Mouse (Mus musculus) limb, embryonic 14.5 days (tissue): ENCODE results near the gene Gramd2. TPM values are rescaled to one million over a fixed set of nuclear protein-coding genes. Genes with fewer than 3 reads are reported as not detected.

Experiments used
- ATAC-seq: fragments of 200-750 bp; cut with Nextera tagmentation; 2 replicates; pipeline ENCODE4 v1.8.0; 2017; ENCODE audit warnings: low read depth, moderate number of reproducible peaks, moderate TSS enrichment; ENCODE audit not compliant: low FRiP score
- DNase-seq: peaks from one replicate; pipeline ENCODE4 v3.0.0-alpha.2; 2015; ENCODE audit warnings: low spot score
- H3K27ac ChIP-seq: fragments of 300-500 bp; sonication (generic); replicated peaks from 2 replicates; pipeline ENCODE4 v1.5.1; 2014; ENCODE audit warnings: low read depth, mild to moderate bottlenecking, low read length, moderate library complexity, mixed read lengths
- H3K27me3 ChIP-seq: fragments of 300-500 bp; sonication (generic); 2 replicates; pipeline ENCODE4 v1.6.1; 2014; ENCODE audit warnings: low read length, mixed read lengths; ENCODE audit not compliant: control insufficient read depth, insufficient read depth
- H3K36me3 ChIP-seq: fragments of 300-500 bp; sonication (generic); 2 replicates; pipeline ENCODE4 v1.6.1; 2014; ENCODE audit warnings: mild to moderate bottlenecking, low read length, moderate library complexity, mixed read lengths; ENCODE audit not compliant: control insufficient read depth, insufficient read depth
- H3K4me1 ChIP-seq: fragments of 300-500 bp; sonication (generic); 2 replicates; pipeline ENCODE4 v1.6.1; 2014; ENCODE audit warnings: antibody characterized with exemption, low read length, mixed read lengths; ENCODE audit not compliant: control insufficient read depth, insufficient read depth
- H3K4me2 ChIP-seq: fragments of 300-500 bp; sonication (generic); replicated peaks from 2 replicates; pipeline ENCODE4 v1.6.1; 2014; ENCODE audit warnings: low read depth, mild to moderate bottlenecking, low read length, moderate library complexity; ENCODE audit not compliant: severe bottlenecking
- H3K4me3 ChIP-seq: fragments of 300-500 bp; sonication (generic); replicated peaks from 2 replicates; pipeline ENCODE4 v1.5.1; 2014; ENCODE audit warnings: low read length
- H3K9ac ChIP-seq: fragments of 300-500 bp; sonication (generic); 2 replicates; pipeline ENCODE4 v1.6.1; 2014; ENCODE audit warnings: mild to moderate bottlenecking, low read depth, low read length, moderate library complexity; ENCODE audit not compliant: severe bottlenecking
- H3K9me3 ChIP-seq: fragments of 300-500 bp; sonication (generic); 2 replicates; pipeline ENCODE4 v1.6.1; 2016; ENCODE audit warnings: low read length; ENCODE audit not compliant: control insufficient read depth
- POLR2A ChIP-seq: fragments of 200-500 bp; IDR thresholded peaks from 2 replicates; pipeline ENCODE4 v1.8.0; 2012; ENCODE audit warnings: inconsistent platforms, mild to moderate bottlenecking, moderate library complexity, borderline replicate concordance; ENCODE audit not compliant: insufficient read depth, insufficient read length; ENCODE audit errors: extremely low read depth
- WGBS: fragments of 180-500 bp; shearing (Covaris S2); extraction: QIAGEN DNeasy Blood & Tissue Kit; methylation state at CpG from one replicate; pipeline ENCODE4 v1.1.7; 2014; 5-methylcytosine and 5-hydroxymethylcytosine counted together
- polyA plus RNA-seq, 2 experiments: library from polyadenylated mRNA; depleted of rRNA in 1 of 2; stranded (reverse) in 1 of 2; unstranded in 1 of 2; fragments of >200 nt; fragmentation: Nextera tagmentation in 1 of 2; extraction: Ambion mirVana in 1 of 2; gene quantifications; 2 replicates each; pipeline versions ENCODE4 v1.2.1 to v1.2.3; 2012 to 2014

Gene Gramd2
- polyA plus RNA-seq, 2 experiments: 3.1 to 10.5 TPM

DNA sequence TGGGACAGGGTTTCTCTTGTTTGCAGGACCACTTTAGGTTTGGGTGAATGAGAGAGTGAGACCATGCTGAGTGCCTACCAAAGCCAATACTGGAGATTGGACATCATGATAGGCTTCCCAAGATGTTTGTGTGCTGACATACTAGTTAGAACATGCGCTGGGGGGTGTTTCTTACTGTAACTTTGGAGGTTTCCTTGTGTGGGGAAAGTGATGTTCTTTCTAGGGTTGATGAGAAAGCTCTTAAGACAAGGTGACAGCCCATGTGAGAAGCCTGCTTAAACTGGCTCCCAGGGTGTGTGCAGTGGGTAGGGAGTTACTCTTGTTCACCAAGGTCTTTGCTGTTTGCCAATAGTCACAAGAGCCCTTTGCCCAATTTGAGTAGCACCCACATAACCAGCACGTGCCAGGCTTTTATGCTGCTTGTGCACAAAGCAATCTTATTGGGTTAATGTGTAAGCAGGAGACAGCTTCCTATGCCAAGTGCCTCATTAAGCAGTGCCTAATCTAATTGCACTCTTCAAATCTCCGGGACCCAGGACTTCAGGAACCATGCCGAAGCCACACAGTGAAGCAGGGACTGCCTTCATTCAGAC is 15.2 kb upstream of the Gramd2 start:
- H3K36me3 ChIP-seq: peaks cover 90% of the 10 kb centered on the region
- no peak for TF ChIP-seq POLR2A
- peaks cover 19% of the 10 kb centered on the region for H3K4me1 ChIP-seq
- H3K27ac ChIP-seq: no peak overlapping the region
- no peak for DNase-seq
- 85% methylated on average over 4 of the region's 4 CpGs for WGBS
- no peaks in the 10 kb centered on the region for H3K27me3 ChIP-seq
- no peak overlapping the region for H3K9ac ChIP-seq
- no peak overlapping the region for H3K4me2 ChIP-seq
- no peak for ATAC-seq
- no peak overlapping the region for H3K4me3 ChIP-seq
- no peaks in the 10 kb centered on the region for H3K9me3 ChIP-seq

DNA sequence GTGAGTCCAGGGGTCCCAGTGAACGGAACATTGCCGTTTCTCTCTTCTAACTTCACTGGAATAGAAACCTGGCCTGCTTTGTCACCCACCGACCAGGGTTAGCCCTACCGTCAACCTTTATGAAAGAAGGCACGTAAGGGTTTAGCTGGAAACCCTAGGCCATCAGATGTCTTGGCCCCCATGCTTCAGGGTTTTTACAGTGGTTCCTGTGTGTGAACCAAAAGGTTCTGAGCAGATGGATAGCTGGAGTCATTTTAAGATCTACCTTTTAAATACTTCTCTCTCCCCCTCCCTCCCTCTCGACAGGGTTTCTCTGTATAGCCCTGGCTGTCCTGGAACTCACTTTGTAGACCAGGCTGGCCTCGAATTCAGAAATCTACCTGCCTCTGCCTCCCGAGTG is 13.9 kb upstream of the Gramd2 start:
- Histone ChIP-seq H3K4me2 (no peak overlapping the region), H3K27ac (no peak overlapping the region), H3K9ac (no peak overlapping the region), H3K36me3 (peaks cover 95% of the 10 kb centered on the region), H3K4me1 (peaks cover 7% of the 10 kb centered on the region; the same call in 1 of the 2 replicates), H3K9me3 (no peaks in the 10 kb centered on the region), H3K4me3 (no peak overlapping the region), H3K27me3 (no peaks in the 10 kb centered on the region)
- ATAC-seq (no peak), DNase-seq (no peak)
- TF ChIP-seq POLR2A: no peak
- 86% methylated on average over 8 of the region's 8 CpGs for WGBS

DNA sequence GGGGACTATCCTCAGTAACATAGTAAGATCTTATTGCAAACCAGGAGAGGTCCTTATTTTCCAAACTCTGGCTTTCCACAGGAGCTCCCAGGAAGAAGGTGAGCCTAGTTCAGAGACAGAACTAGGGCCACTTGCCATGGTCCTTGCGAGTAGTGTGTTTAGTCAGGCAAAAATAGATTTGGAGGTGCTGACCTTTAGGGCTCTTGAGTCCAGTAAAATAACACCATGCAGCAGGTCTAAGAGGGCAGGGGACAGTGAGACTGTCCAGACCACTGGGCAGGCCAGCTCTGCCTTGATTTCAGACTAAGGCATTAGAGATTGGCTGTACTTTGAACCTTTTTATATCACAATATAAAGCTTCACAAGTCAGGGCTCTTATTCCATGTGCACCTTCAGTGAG is 13.1 kb upstream of the Gramd2 start:
- Histone ChIP-seq H3K27me3 (no peaks in the 10 kb centered on the region), H3K36me3 (peaks cover 96% of the 10 kb centered on the region), H3K9ac (no peak overlapping the region), H3K9me3 (no peaks in the 10 kb centered on the region), H3K4me2 (no peak overlapping the region), H3K4me3 (no peak overlapping the region), H3K4me1 (no peaks in the 10 kb centered on the region; the same call in 1 of the 2 replicates), H3K27ac (no peak overlapping the region)
- no peak for TF ChIP-seq POLR2A
- ATAC-seq (no peak), DNase-seq (no peak)
- WGBS: 69% methylated on average over 1 of the region's 1 CpGs

DNA sequence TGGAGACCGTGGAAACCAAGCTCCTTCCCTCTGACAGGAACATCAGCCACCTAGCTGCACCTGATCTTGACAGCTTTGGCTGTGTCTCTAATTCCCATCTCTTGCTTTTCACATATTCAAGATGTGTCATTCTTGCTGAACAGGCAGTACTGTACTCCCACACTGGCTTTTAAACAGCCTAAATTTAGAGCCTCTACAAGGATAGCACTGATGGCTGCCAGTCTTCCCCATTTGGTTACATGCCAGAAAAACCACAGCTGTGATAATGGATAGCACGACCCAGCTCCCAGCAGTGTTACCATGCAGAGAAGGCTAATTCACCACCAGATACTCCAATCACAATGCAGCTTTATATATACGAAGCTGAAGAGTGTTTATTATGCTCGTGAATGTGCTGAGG is 12.7 kb upstream of the Gramd2 start:
- Histone ChIP-seq H3K9ac (no peak overlapping the region), H3K4me2 (no peak overlapping the region), H3K9me3 (no peaks in the 10 kb centered on the region), H3K27me3 (no peaks in the 10 kb centered on the region), H3K27ac (no peak overlapping the region), H3K4me1 (no peaks in the 10 kb centered on the region), H3K36me3 (peaks cover 96% of the 10 kb centered on the region), H3K4me3 (no peak overlapping the region)
- ATAC-seq: no peak
- WGBS: 74% methylated on average over 4 of the region's 4 CpGs
- no peak for TF ChIP-seq POLR2A
- DNase-seq: no peak

DNA sequence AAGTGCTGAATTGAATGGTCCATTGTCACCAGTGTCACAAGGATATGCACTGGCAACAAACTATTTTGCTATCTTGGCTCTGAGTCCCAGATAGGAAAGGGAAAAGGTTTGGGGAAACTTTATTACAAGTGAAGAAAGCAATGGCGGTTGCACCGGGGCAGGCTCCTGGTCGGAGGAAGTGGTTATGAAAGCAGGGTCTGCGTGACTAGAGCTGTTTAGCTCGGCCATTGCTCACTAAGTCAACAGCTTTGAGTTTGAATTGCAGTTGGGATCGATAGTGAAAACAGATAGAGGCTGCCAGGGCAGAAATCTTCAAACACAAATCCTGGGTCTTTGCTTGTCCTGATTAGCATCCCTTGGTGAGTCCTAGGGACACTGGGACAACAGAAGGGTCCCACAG is 12.0 kb upstream of the Gramd2 start:
- TF ChIP-seq POLR2A: no peak
- H3K4me1 ChIP-seq: no peaks in the 10 kb centered on the region
- no peaks in the 10 kb centered on the region for H3K27me3 ChIP-seq
- WGBS: 83% methylated on average over 6 of the region's 6 CpGs
- no peaks in the 10 kb centered on the region for H3K9me3 ChIP-seq
- H3K4me3 ChIP-seq: no peak overlapping the region
- no peak overlapping the region for H3K9ac ChIP-seq
- H3K36me3 ChIP-seq: peaks cover 99% of the 10 kb centered on the region
- ATAC-seq: no peak
- no peak overlapping the region for H3K27ac ChIP-seq
- no peak for DNase-seq
- H3K4me2 ChIP-seq: no peak overlapping the region

DNA sequence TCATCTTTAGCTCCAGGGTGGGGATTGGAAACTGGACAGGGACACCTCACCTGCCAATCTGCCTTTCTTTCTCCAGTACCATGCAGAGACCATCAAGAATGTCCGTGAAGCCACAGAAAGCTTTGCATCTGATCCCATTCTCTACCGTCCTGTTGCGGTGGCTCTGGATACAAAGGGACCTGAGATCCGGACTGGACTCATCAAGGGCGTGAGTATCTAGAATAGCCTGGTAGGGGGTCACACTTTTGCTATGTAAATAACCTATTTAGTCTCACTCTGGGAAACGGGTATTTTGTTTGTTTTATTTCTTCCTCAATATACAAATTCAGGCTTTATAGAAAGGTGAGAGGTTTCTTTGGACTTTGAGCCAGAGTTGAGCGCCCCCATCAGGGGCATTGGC is 11.5 kb upstream of the Gramd2 start:
- Histone ChIP-seq H3K9me3 (no peaks in the 10 kb centered on the region), H3K36me3 (peaks cover 99% of the 10 kb centered on the region), H3K4me1 (no peaks in the 10 kb centered on the region), H3K9ac (no peak overlapping the region), H3K27ac (no peak overlapping the region), H3K4me2 (no peak overlapping the region), H3K4me3 (no peak overlapping the region), H3K27me3 (no peaks in the 10 kb centered on the region)
- TF ChIP-seq POLR2A: no peak
- ATAC-seq (no peak), DNase-seq (no peak)
- 89% methylated on average over 7 of the region's 7 CpGs for WGBS
